Mouse (Mus musculus) cerebellum, adult 2 months (tissue): Measurements from ENCODE around the gene Mindy2. TPM values are rescaled to one million over a fixed set of nuclear protein-coding genes. Genes with fewer than 3 reads are reported as not detected.
"Not testable (repeated sequence)": the region's sequence is repeated elsewhere in the genome, so short reads cannot be mapped to it uniquely, and the experiment has no call there.

Source experiments
- DNase-seq, 2 experiments: peaks; one replicate each; pipeline ENCODE4 v3.0.0; 2021
- H3K27ac ChIP-seq: fragments of 200-500 bp; 2 replicates; pipeline ENCODE4 v1.5.1; 2012; ENCODE audit warnings: low read length, control low read depth, inconsistent platforms; ENCODE audit not compliant: insufficient read depth
- H3K27me3 ChIP-seq: fragments of 200-500 bp; 2 replicates; pipeline ENCODE4 v1.6.1; 2012; ENCODE audit warnings: inconsistent platforms, mild to moderate bottlenecking, low read length, moderate library complexity; ENCODE audit not compliant: control insufficient read depth, insufficient read depth
- H3K4me1 ChIP-seq: fragments of 200-500 bp; 2 replicates; pipeline ENCODE4 v1.6.1; 2011; ENCODE audit warnings: low read length; ENCODE audit not compliant: control insufficient read depth, insufficient read depth
- H3K4me3 ChIP-seq: fragments of 200-500 bp; replicated peaks from 2 replicates; pipeline ENCODE3; 2011; ENCODE audit warnings: mild to moderate bottlenecking, low read depth, low read length, control low read depth; ENCODE audit not compliant: insufficient read depth
- CTCF ChIP-seq: fragments of 200-500 bp; IDR thresholded peaks from 2 replicates; pipeline ENCODE4 v1.5.1; 2011; ENCODE audit warnings: low read depth, mild to moderate bottlenecking, control low read depth, low read length, moderate library complexity, borderline replicate concordance; ENCODE audit not compliant: insufficient read depth
- POLR2A ChIP-seq: fragments of 200-500 bp; IDR thresholded peaks from 2 replicates; pipeline ENCODE4 v1.6.1; 2011; ENCODE audit warnings: low read length, control low read depth, borderline replicate concordance; ENCODE audit not compliant: insufficient read depth
- WGBS: fragments of 180-500 bp; shearing (Covaris S2); methylation state at CpG from one replicate; pipeline ENCODE4 v1.1.7; 2018; 5-methylcytosine and 5-hydroxymethylcytosine counted together
- polyA plus RNA-seq: library from polyadenylated mRNA; depleted of rRNA; stranded (reverse); fragments of >200 nt; gene quantifications from 2 replicates; pipeline ENCODE4 v1.2.3, GENCODE M21; 2012; rRNA removed

The Mindy2 gene
- polyA plus RNA-seq, 1 experiment: 58.4 TPM

GRCm38 (mm10) chr9:70562825-70563224 is 94.1 kb downstream of the Mindy2 start:
- Histone ChIP-seq H3K27ac (no peak overlapping the region), H3K27me3 (no peaks in the 10 kb centered on the region), H3K4me3 (no peak overlapping the region), H3K4me1 (no peaks in the 10 kb centered on the region)
- DNase-seq: no peak
- 98% methylated on average over 3 of the region's 3 CpGs for WGBS
- TF ChIP-seq POLR2A (no peak), CTCF (no peak)

DNA sequence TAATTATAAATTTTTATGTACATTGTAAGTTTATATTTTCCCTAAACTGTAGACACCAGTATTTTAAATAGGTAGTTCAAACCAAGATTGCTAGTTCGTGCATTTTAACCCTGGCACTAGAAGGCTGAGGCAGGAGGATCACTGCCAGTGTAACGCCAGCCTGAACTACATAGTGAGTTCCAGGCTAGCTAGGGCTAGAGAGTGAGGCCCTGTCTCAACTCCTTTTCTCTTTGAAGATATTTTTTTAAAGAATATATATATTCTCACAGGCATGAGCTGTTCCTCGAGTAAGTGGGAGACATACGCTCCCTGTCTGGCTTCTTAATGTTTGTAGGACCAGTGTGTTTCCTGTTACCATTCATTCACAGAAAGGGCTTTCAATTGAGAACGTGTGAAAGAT is 100.2 kb downstream of the Mindy2 start:
- TF ChIP-seq POLR2A: no peak
- TF ChIP-seq CTCF: no peak
- Histone ChIP-seq H3K4me1 (no peaks in the 10 kb centered on the region), H3K27ac (no peak overlapping the region), H3K4me3 (no peak overlapping the region), H3K27me3 (no peaks in the 10 kb centered on the region)
- no peak for DNase-seq
- 91% methylated on average over 5 of the region's 5 CpGs for WGBS

DNA sequence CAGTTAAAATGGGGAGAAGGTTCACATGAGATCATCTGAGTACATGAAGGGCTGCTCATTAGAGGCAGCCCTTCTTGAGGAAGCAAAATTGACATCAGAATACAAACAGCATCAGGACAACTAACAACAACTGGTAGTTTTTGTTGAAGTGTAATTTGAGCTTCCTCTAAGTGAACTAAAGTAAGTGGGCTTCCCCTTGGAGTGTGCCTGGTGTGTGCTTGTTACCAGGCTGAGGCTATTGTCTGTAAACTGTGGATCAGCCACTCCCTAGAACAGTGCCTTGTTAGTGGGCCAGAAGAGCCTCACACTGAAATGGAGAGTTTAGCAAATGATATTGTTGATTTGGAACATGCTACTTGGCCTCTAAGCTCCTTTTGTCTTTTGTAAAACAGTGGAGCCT is 101.5 kb downstream of the Mindy2 start:
- TF ChIP-seq POLR2A: no peak
- H3K4me3 ChIP-seq: no peak overlapping the region

DNA sequence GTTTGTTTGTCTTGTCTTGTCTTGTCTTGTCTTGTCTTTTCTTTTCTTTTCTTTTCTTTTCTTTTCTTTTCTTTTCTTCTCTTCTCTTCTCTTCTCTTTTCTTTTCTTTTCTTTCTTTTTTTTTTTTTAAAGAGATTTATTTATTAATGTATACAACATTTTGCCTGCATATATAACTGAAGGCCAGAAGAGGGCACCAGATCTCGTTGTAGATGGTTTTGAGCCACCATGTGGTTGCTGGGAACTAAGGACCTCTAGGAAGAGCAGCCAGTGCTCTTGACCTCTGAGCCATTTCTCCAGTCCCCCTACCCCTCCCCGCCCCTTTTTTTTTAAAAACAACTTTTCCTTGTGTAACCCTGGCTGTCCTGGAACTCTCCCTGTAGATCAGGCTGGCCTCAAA is 104.7 kb downstream of the Mindy2 start:
- DNase-seq, H3K4me3 ChIP-seq, H3K4me1 ChIP-seq, H3K27me3 ChIP-seq, H3K27ac ChIP-seq: not testable (repeated sequence)
- WGBS: 95% methylated on average over 2 of the region's 2 CpGs

More for the DNA sequence above, 101.5 kb downstream of the Mindy2 start:
- DNase-seq: no peak
- H3K27ac ChIP-seq: no peak overlapping the region
- H3K4me1 ChIP-seq: no peaks in the 10 kb centered on the region
- no peaks in the 10 kb centered on the region for H3K27me3 ChIP-seq

GRCm38 (mm10) chr9:70551524-70551923 is 105.5 kb downstream of the Mindy2 start:
- Histone ChIP-seq H3K27me3 (no peaks in the 10 kb centered on the region), H3K4me1 (no peaks in the 10 kb centered on the region), H3K4me3 (no peak overlapping the region), H3K27ac (no peak overlapping the region)
- WGBS: 96% methylated on average over 1 of the region's 1 CpGs
- TF ChIP-seq POLR2A: no peak
- TF ChIP-seq CTCF: no peak
- DNase-seq: no peak

Other genes starting within 250 kb of the Mindy2 start
- gene Ccnb2, start 235.6 kb downstream of the Mindy2 start, polyA plus RNA-seq: 2.3 and 2.7 TPM in 2 replicates
- gene Rnf111, start 153.4 kb downstream of the Mindy2 start, polyA plus RNA-seq: 30.1 and 32.2 TPM in 2 replicates
- gene Sltm, start 114.4 kb downstream of the Mindy2 start, polyA plus RNA-seq: 51.4 and 52.7 TPM in 2 replicates
- 1.4 and 1.5 TPM in 2 replicates for gene Gm10642, start 923 bp downstream of the Mindy2 start, polyA plus RNA-seq
- 44.9 and 47.7 TPM in 2 replicates for gene Adam10, start 21.8 kb upstream of the Mindy2 start, polyA plus RNA-seq